Mouse (Mus musculus): Measurements from ENCODE around the gene Hist1h4h.

Hist1h4h gene

GRCm38 (mm10) chr13:23576906-23577639 is 46.2 kb downstream of the Hist1h4h start:
- DNase-seq: no peak

- DNase-seq: no peak
These were observed 47.0 kb downstream of the Hist1h4h start for GRCm38 (mm10) chr13:23577835-23578234.

All from kidney, postnatal 36 days (tissue).